Comparison of ENCODE assay signal across 19 mouse cellular contexts in the genomic region with DNA sequence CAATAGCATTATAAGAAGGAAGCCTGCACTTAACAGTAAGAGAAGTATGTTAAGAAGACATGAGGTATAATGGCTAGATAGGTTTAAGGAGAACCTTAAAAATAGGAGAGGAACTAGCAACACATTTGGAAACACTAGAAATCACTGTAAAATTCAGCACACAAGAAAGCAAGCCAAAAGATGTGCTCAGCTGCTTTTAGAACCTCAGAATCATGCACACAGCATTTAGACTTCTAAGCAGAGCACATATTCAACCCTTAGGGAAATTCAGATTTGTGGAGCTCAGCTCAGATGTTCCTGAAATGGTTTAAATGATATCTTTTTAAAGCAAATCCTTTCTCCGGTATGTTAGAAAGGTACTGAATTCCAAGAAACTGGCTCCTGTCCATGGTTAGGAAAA.
"Had no signal": no experiment of that assay in that cellular context is flagged by ENCODE, and none has a peak within 500 bp of the region (broad histone marks: within the 10 kb centered on the region; RNA-seq: fewer than 3 reads in every experiment).

No protein-coding gene starts in this region.

- ATAC-seq: lung, postnatal 0 days; midbrain, embryonic 16.5 days had no signal

- DNase-seq: lung, adult 18-20 months; lung, postnatal 14 days; lung, postnatal 36 days; midbrain, embryonic 14.5 days; right cerebral cortex, adult 18-20 months; right cerebral cortex, postnatal 25 days; right cerebral cortex, postnatal 4 days; spleen, adult 18-20 months; thymus, adult 2 months; thymus, postnatal 25 days; thymus, postnatal 4 days had no signal

- H3K27ac ChIP-seq: liver, embryonic 14.5 days; lung, embryonic 15.5 days; macrophage; midbrain, embryonic 12.5 days; neural tube, embryonic 12.5 days had no signal

- H3K4me2 ChIP-seq: lung, embryonic 15.5 days; midbrain, embryonic 12.5 days; neural tube, embryonic 12.5 days had no signal

- H3K9ac ChIP-seq: liver, embryonic 14.5 days; lung, embryonic 15.5 days; midbrain, embryonic 12.5 days; neural tube, embryonic 12.5 days had no signal

- H3K4me3 ChIP-seq: lung, embryonic 15.5 days; megakaryocyte, embryonic 14.5 days; midbrain, embryonic 12.5 days; neural tube, embryonic 12.5 days had no signal

- H3K4me1 ChIP-seq: lung, embryonic 15.5 days; megakaryocyte, embryonic 14.5 days; midbrain, embryonic 12.5 days; neural tube, embryonic 12.5 days had no signal

- H3K27me3 ChIP-seq: lung, embryonic 15.5 days; megakaryocyte, embryonic 14.5 days; midbrain, embryonic 12.5 days; neural tube, embryonic 12.5 days had no signal

- H3K36me3 ChIP-seq: lung, embryonic 15.5 days; midbrain, embryonic 12.5 days; neural tube, embryonic 12.5 days had no signal

- H3K9me3 ChIP-seq: lung, embryonic 15.5 days; megakaryocyte, embryonic 14.5 days; midbrain, embryonic 12.5 days; neural tube, embryonic 12.5 days had no signal
